Mouse (Mus musculus): Measurements from ENCODE around the gene Arl6ip4.

The Arl6ip4 gene

GRCm38 (mm10) chr5:124095077-124095581 is 20.8 kb upstream of the Arl6ip4 start:
- DNase-seq (ENCODE audit: low read depth, low spot score) = peak; percentile 18

- peak; percentile 93 for DNase-seq (ENCODE audit: low read depth, low spot score)
These were observed 20.2 kb upstream of the Arl6ip4 start, which contains the start of gene Abcb9 for GRCm38 (mm10) chr5:124095596-124096232. TSS of gene Abcb9 (minus strand) at chr5:124095798.

GRCm38 (mm10) chr5:124098923-124099322 is 17.0 kb upstream of the Arl6ip4 start:
- no peak for DNase-seq (ENCODE audit: low read depth, low spot score)

- no peak for DNase-seq (ENCODE audit: low read depth, low spot score)
These were observed 15.5 kb upstream of the Arl6ip4 start for GRCm38 (mm10) chr5:124100128-124101044.

- DNase-seq (ENCODE audit: low read depth, low spot score) = no peak
These were observed 13.6 kb upstream of the Arl6ip4 start for GRCm38 (mm10) chr5:124102326-124102725.

- DNase-seq (ENCODE audit: low read depth, low spot score) = no peak
These were observed 12.9 kb upstream of the Arl6ip4 start for GRCm38 (mm10) chr5:124103020-124103419.

- DNase-seq (ENCODE audit: low read depth, low spot score) = no peak
These were observed 12.3 kb upstream of the Arl6ip4 start for GRCm38 (mm10) chr5:124103552-124103951.

GRCm38 (mm10) chr5:124111077-124111741 is 4.7 kb upstream of the Arl6ip4 start:
- DNase-seq (ENCODE audit: low read depth, low spot score) = peak; percentile 62

- DNase-seq (ENCODE audit: low read depth, low spot score) = peak; percentile 97
These were observed 4.0 kb upstream of the Arl6ip4 start, which contains the start of gene Ogfod2 for GRCm38 (mm10) chr5:124111742-124112497. TSS of gene Ogfod2 (plus strand) at chr5:124112297.

GRCm38 (mm10) chr5:124112531-124112930 is 3.4 kb upstream of the Arl6ip4 start:
- DNase-seq (ENCODE audit: low read depth, low spot score) = peak; percentile 54

- peak; percentile 65 for DNase-seq (ENCODE audit: low read depth, low spot score)
These were observed 2.9 kb upstream of the Arl6ip4 start for GRCm38 (mm10) chr5:124113030-124113429.

- no peak for DNase-seq (ENCODE audit: low read depth, low spot score)
These were observed 1.4 kb upstream of the Arl6ip4 start for GRCm38 (mm10) chr5:124114276-124115025.

- DNase-seq (ENCODE audit: low read depth, low spot score) = peak; percentile 54
These were observed 358 bp upstream of the Arl6ip4 start for GRCm38 (mm10) chr5:124115531-124115930.

GRCm38 (mm10) chr5:124119204-124119603 is 3.3 kb downstream of the Arl6ip4 start:
- no peak for DNase-seq (ENCODE audit: low read depth, low spot score)

- DNase-seq (ENCODE audit: low read depth, low spot score) = no peak
These were observed 6.5 kb downstream of the Arl6ip4 start for GRCm38 (mm10) chr5:124122357-124122756.

GRCm38 (mm10) chr5:124125093-124125492 is 9.2 kb downstream of the Arl6ip4 start:
- DNase-seq (ENCODE audit: low read depth, low spot score) = no peak

- no peak for DNase-seq (ENCODE audit: low read depth, low spot score)
These were observed 18.4 kb downstream of the Arl6ip4 start for GRCm38 (mm10) chr5:124134261-124134660.

- DNase-seq (ENCODE audit: low read depth, low spot score) = no peak
These were observed 22.2 kb downstream of the Arl6ip4 start for GRCm38 (mm10) chr5:124138066-124138465.

- DNase-seq (ENCODE audit: low read depth, low spot score) = no peak
These were observed 33.1 kb downstream of the Arl6ip4 start for GRCm38 (mm10) chr5:124149028-124149427.

- no peak for DNase-seq (ENCODE audit: low read depth, low spot score)
These were observed 35.0 kb downstream of the Arl6ip4 start for GRCm38 (mm10) chr5:124150895-124151294.

All from 3T3-L1 (cell line).